Mouse (Mus musculus) heart, embryonic 11.5 days (tissue): Measurements from ENCODE around the gene Zfp105. TPM values are rescaled to one million over a fixed set of nuclear protein-coding genes. Genes with fewer than 3 reads are reported as not detected.

ENCODE experiments used
- ATAC-seq: fragments of 200-750 bp; cut with Nextera tagmentation; replicated peaks from 2 replicates; pipeline ENCODE4 v1.8.0; 2017; ENCODE audit warnings: moderate library complexity; ENCODE audit not compliant: insufficient number of reproducible peaks, low FRiP score, low TSS enrichment
- H3K27ac ChIP-seq: fragments of 300-500 bp; sonication (generic); 2 replicates; pipeline ENCODE4 v1.5.1; 2014; ENCODE audit warnings: mild to moderate bottlenecking, low read depth, low read length
- H3K27me3 ChIP-seq: fragments of 300-500 bp; sonication (generic); 2 replicates; pipeline ENCODE4 v1.6.1; 2014; ENCODE audit warnings: mild to moderate bottlenecking, low read length, mixed read lengths; ENCODE audit not compliant: control insufficient read depth, insufficient read depth
- H3K36me3 ChIP-seq: fragments of 300-500 bp; sonication (generic); 2 replicates; pipeline ENCODE4 v1.6.1; 2014; ENCODE audit warnings: mild to moderate bottlenecking, low read length, moderate library complexity, mixed read lengths; ENCODE audit not compliant: control insufficient read depth, insufficient read depth
- H3K4me1 ChIP-seq: fragments of 300-500 bp; sonication (generic); 2 replicates; pipeline ENCODE4 v1.6.1; 2014; ENCODE audit warnings: low read length; ENCODE audit not compliant: control insufficient read depth, insufficient read depth
- H3K4me2 ChIP-seq: fragments of 300-500 bp; sonication (generic); 2 replicates; pipeline ENCODE4 v1.6.1; 2014; ENCODE audit warnings: mild to moderate bottlenecking, moderate library complexity
- H3K4me3 ChIP-seq: fragments of 300-500 bp; sonication (generic); 2 replicates; pipeline ENCODE4 v1.5.1; 2014; ENCODE audit warnings: low read depth, low read length
- H3K9ac ChIP-seq: fragments of 300-500 bp; sonication (generic); 2 replicates; pipeline ENCODE4 v1.6.1; 2014; ENCODE audit warnings: mild to moderate bottlenecking, low read depth, low read length, moderate library complexity
- H3K9me3 ChIP-seq: fragments of 300-500 bp; sonication (generic); replicated peaks from 2 replicates; pipeline ENCODE4 v1.6.1; 2016; ENCODE audit warnings: low read length; ENCODE audit not compliant: control insufficient read depth
- WGBS: fragments of 180-500 bp; shearing (Covaris S2); extraction: QIAGEN DNeasy Blood & Tissue Kit; methylation state at CpG from one replicate; pipeline ENCODE4 v1.1.7; 2014; ENCODE audit not compliant: insufficient replicate concordance; 5-methylcytosine and 5-hydroxymethylcytosine counted together
- polyA plus RNA-seq: library from polyadenylated mRNA; unstranded; fragments of >200 nt; fragmentation: Nextera tagmentation; extraction: Ambion mirVana; gene quantifications from 2 replicates; pipeline ENCODE4 v1.2.1, GENCODE M21; 2014

Gene Zfp105
- 15.5 and 15.6 TPM in 2 replicates for polyA plus RNA-seq

DNA sequence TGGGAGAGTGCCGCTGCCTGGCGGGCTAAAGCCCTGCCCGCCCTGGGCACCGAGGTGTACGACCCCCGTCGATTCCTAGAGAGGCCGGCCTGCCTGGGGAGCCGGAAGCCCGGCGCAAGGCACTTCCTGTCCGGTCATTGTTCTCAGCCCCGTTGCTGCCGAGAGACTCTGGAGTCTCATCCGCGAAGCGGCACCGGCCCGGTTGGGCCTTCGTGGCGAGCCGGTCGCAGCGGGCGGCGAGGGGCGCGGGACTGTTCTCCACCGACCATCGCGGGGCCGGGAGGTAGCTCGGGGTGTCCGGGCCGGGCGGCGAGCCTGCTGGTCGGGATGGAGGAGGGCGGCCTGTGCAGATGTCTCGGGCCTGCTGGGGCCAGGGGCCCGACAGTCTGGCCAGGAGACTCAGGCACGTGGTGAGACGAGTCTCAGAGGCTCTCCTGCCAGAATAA is at the start of gene Zfp105:
Gene Zfp105 (plus strand): TSS at position 137 of the 446 bp plus-strand sequence.
- peaks cover 30% of the 10 kb centered on the region for H3K36me3 ChIP-seq
- peak within 1 kb of the TSS; percentile 94 for H3K9ac ChIP-seq
- peak; percentile 90 for ATAC-seq
- peak within 1 kb of the TSS; percentile 71 for H3K4me2 ChIP-seq
- H3K27me3 ChIP-seq = no peaks in the 10 kb centered on the region; the same call in 1 of the 2 replicates
- peak within 1 kb of the TSS; percentile 75 for H3K4me3 ChIP-seq
- WGBS = under 1% methylated on average over 43 of the region's 43 CpGs
- peaks cover 5% of the 10 kb centered on the region for H3K4me1 ChIP-seq
- peak within 1 kb of the TSS; percentile 46; the same call in 1 of the 2 replicates for H3K27ac ChIP-seq
- no peaks in the 10 kb centered on the region for H3K9me3 ChIP-seq

DNA sequence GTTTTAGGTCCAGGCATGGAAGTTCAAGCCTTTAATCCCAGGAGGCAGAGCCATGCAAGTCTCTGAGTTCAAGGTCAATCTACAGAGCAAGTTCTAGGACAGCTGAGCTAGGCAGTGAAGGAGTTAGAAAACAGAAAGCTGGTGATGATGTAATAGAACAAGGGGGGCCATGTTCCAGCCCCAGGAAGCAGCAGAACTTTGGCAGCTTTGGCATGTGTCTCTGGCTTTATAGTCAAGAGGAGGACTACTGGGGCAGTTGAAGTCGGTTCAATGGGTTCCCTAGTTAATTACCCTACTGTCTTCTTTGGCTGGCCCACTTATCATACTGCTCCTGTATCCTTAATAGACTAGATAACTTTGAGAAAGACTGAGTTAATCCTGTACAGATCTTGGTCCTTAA is 48.2 kb upstream of the Zfp105 start:
- Histone ChIP-seq H3K4me2 (no peak overlapping the region), H3K27me3 (no peaks in the 10 kb centered on the region), H3K4me3 (no peak overlapping the region), H3K9ac (no peak overlapping the region), H3K9me3 (no peaks in the 10 kb centered on the region), H3K36me3 (no peaks in the 10 kb centered on the region), H3K4me1 (no peaks in the 10 kb centered on the region), H3K27ac (no peak overlapping the region)
- WGBS = 82% methylated on average over 1 of the region's 1 CpGs
- no peak for ATAC-seq

DNA sequence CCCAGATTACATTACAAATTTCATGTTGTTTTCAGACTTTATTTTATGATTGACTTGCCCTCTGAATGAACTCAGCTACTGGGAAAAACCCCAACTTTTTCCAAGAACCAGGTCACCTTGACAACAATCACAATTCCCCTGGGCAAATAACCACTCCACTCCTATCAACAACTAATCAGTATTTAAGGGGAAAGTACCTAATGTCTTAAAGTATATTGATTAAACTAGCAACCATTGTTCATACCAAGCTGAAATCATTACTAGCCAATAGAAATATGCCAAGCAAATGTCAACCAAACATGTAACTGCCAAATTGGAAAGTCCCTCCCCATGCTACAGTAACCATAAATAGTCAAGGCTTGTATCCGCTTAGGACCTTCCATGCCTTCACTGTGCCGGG is 47.7 kb upstream of the Zfp105 start:
- WGBS = 75% methylated on average over 2 of the region's 2 CpGs

DNA sequence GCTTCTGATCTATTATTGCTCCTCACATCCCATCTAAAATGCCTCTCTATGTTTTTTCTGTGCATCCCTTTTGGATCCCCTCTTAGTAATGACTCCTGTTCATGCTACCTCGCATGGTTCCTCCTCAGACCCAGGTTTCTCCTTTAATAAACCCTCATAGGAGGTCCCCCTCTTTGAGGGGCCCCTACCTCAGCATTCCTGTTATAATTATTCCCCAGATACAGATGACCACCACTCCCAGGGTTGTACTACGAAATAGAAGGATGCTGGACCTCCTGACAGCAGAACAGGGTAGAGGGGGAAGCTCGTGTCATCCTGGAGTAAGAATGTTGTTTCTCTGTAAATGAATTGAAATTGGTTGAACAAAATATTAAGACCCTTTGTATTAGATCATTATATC is 37.5 kb upstream of the Zfp105 start, which contains the start of gene Zkscan7:
Gene Zkscan7 (plus strand): TSS at position 301 of the 400 bp plus-strand sequence.
- H3K9ac ChIP-seq = peak within 1 kb of the TSS; percentile 90; the same call in 1 of the 2 replicates
- H3K4me2 ChIP-seq = peak within 1 kb of the TSS; percentile 91
- peak within 1 kb of the TSS; percentile 77 for H3K4me3 ChIP-seq
- no peaks in the 10 kb centered on the region for H3K27me3 ChIP-seq
- H3K4me1 ChIP-seq = no peaks in the 10 kb centered on the region
- H3K27ac ChIP-seq = no peak within 1 kb of the TSS
- H3K36me3 ChIP-seq = no peaks in the 10 kb centered on the region
- ATAC-seq = no peak
- H3K9me3 ChIP-seq = no peaks in the 10 kb centered on the region; the same call in 1 of the 2 replicates
- WGBS = 77% methylated on average over 3 of the region's 3 CpGs

More for the DNA sequence above, 47.7 kb upstream of the Zfp105 start:
- Histone ChIP-seq H3K9me3 (no peaks in the 10 kb centered on the region), H3K4me1 (no peaks in the 10 kb centered on the region), H3K4me3 (no peak overlapping the region), H3K4me2 (no peak overlapping the region), H3K27ac (no peak overlapping the region), H3K9ac (no peak overlapping the region), H3K27me3 (no peaks in the 10 kb centered on the region), H3K36me3 (no peaks in the 10 kb centered on the region)
- ATAC-seq = no peak

DNA sequence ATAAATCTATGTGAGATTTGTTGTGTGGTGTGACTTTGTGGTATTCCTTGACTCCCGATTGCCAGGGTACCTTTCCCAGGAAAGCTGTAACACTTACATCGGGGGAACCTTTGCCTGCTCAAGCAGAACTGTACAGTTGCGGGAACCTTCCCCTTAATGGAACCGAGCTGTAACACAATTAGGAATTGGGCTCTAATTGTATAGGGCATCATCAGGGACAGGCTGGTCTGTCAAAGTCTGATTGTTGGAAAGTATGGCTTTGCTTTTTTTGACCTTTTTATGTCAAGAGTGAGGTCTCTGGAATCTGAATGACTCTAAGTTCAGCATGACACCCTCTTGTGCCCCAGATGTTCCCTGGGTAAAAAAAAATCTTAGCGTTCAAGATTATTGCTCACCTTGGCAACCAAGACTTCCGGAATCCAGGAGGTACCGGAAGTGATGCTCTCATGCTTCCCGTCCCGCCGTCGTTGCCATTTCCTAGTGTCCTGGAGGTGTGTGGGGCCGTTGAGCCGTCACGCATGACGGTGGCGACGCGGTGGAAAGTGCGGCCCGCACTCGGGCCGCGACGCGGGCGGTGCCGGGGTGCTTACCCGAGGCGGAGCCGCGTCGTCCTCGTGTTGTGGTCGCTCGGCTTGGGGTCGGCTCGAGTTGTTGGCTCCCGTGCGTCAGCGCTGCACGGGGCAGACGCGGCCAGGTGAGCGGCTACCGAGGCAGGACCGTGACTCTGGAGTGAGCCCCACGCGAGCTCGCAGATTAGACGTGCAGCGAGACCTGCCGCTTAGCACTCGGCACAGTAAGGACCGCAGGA is 36.3 kb upstream of the Zfp105 start:
- H3K27ac ChIP-seq = no peak overlapping the region
- H3K4me3 ChIP-seq = peak overlapping the region; percentile 77
- H3K4me1 ChIP-seq = no peaks in the 10 kb centered on the region
- no peaks in the 10 kb centered on the region; the same call in 1 of the 2 replicates for H3K9me3 ChIP-seq
- peak overlapping the region; percentile 90 for H3K9ac ChIP-seq
- H3K27me3 ChIP-seq = no peaks in the 10 kb centered on the region
- H3K4me2 ChIP-seq = peak overlapping the region; percentile 91
- no peaks in the 10 kb centered on the region for H3K36me3 ChIP-seq
- WGBS = 7% methylated on average over 54 of the region's 54 CpGs
- ATAC-seq = peak; percentile 59

DNA sequence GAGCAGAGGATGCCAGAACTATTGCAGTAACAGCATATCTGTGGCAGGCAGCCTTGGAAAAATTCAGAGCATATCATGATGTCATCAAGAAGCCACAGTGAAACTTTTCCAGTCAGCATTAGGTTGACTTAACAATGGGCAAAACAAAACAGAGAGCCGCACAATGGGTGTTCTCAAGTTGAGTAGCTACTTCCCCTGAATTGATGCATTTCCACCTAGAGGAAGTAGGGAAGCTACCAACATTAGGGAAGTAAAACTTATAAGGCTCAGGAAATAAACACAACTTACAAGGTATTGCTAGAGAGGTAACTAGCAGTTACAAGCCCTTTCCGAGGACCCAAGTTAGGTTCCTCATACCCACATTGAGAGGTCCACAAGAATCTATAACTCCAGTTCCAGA is 21.8 kb upstream of the Zfp105 start:
- Histone ChIP-seq H3K4me3 (no peak overlapping the region), H3K4me1 (no peaks in the 10 kb centered on the region), H3K9ac (no peak overlapping the region), H3K36me3 (peaks cover under 1% of the 10 kb centered on the region), H3K4me2 (no peak overlapping the region), H3K27ac (no peak overlapping the region), H3K9me3 (peaks cover under 1% of the 10 kb centered on the region), H3K27me3 (no peaks in the 10 kb centered on the region)
- 82% methylated on average over 2 of the region's 2 CpGs for WGBS
- no peak for ATAC-seq

DNA sequence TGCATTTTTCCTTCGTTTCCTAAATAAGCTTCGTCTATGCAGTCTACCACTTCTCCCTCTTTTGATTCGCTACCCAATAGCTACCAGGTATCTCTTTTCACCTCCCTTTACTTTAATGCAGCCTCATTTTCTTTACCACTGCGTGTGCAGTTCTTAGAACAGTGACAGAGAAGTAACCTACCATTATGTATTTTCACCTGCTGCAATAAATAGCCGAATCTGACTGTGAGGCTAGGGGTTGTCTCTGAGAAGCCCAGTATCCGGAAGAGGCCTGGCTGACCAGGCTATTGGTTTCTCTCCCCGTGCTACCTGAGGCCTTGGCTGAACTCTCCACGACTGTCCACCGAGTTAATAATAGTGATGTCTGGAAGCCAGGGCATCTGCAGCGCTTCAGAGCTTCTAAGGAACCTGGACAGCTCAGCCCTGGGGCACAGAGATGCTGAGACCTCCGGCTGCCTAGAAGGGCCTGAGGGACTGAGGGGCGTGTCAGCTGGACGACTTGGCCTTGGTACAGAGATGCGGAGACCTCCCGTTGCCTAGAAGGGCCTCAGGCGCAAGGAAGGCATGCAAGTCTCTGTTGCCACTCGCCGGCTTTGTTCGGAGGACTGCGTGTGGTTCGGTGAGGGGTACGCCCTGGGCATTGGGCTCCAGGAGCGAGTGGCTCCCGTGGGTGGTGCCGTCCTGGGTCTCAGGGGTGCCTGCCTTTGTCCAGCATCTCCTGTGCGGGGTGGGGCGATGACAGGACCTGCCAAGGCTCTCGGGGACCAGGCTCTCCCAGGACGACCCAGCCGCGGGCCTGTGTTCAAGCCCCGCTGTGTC is 19.9 kb upstream of the Zfp105 start:
- no peaks in the 10 kb centered on the region for H3K27me3 ChIP-seq
- no peaks in the 10 kb centered on the region for H3K9me3 ChIP-seq
- H3K4me3 ChIP-seq = peak overlapping the region; percentile 56
- H3K36me3 ChIP-seq = no peaks in the 10 kb centered on the region
- H3K4me2 ChIP-seq = peak overlapping the region; percentile 79
- H3K9ac ChIP-seq = peak overlapping the region; percentile 84
- peak; percentile 83 for ATAC-seq
- H3K4me1 ChIP-seq = no peaks in the 10 kb centered on the region
- no peak overlapping the region; the same call in 1 of the 2 replicates for H3K27ac ChIP-seq
- 16% methylated on average over 32 of the region's 32 CpGs for WGBS

DNA sequence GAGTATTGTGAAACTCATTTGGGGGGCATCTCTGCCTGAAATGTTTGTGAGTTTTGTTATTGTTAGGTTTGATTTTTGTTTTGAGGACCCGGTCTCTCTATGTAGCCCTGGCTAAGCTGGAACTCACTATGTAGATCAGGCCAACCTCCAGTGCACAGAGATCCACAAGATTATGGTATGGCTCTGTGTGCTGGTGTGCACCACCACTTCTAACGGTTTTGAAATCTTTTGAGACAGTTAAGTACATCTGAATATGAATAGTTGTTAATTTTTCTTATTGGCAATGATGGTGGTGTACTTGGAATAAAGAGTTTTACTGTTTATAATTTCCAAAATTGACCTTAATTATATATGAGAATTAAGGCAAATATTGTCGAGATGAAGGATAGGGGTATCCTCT is 436 bp upstream of the Zfp105 start:
- peak overlapping the region; percentile 94 for H3K9ac ChIP-seq
- no peaks in the 10 kb centered on the region for H3K9me3 ChIP-seq
- H3K4me1 ChIP-seq = peaks cover 5% of the 10 kb centered on the region
- H3K4me3 ChIP-seq = peak overlapping the region; percentile 75
- peaks cover 25% of the 10 kb centered on the region for H3K36me3 ChIP-seq
- WGBS = 23% methylated on average over 3 of the region's 3 CpGs
- ATAC-seq = no peak
- H3K27me3 ChIP-seq = no peaks in the 10 kb centered on the region; the same call in 1 of the 2 replicates
- H3K27ac ChIP-seq = no peak overlapping the region
- H3K4me2 ChIP-seq = peak overlapping the region; percentile 71
